Mouse (Mus musculus) cortical plate, adult 2 months (tissue): Measurements from ENCODE around the gene Gm44502.

Experiments used
- CTCF ChIP-seq: fragments of 200-500 bp; IDR thresholded peaks from 2 replicates; pipeline ENCODE4 v1.5.1; 2011; ENCODE audit warnings: mild to moderate bottlenecking, control low read depth, low read length; ENCODE audit not compliant: insufficient read depth; ENCODE audit errors: extremely low read depth
- POLR2A ChIP-seq: fragments of 200-500 bp; IDR thresholded peaks from 2 replicates; pipeline ENCODE4 v1.6.1; 2011; ENCODE audit warnings: mild to moderate bottlenecking, low read length, control low read depth; ENCODE audit not compliant: insufficient read depth; ENCODE audit errors: extremely low read depth

DNA sequence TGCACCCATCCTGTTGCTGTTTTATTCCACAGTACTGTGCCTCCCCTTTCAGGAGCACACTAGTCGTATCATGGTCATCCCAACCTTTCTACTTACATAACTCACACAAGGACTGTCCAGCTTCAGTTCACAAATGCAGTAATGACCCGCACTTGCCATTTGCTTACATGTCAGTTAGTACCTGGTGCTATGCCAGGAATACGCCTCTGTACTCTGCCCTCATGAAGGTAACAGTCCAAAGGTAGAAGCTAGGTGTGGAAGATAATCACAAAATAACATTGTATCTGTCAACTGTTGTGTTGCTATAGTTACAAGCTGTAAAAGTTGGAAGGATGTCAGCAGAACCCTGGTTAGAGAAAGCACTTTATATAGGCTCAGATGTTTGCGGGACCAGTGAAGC is 32.6 kb downstream of the Gm44502 start:
- TF ChIP-seq POLR2A (no peak), CTCF (no peak)
